Mouse (Mus musculus): Measurements from ENCODE around the gene Orc3. TPM values are rescaled to one million over a fixed set of nuclear protein-coding genes. Genes with fewer than 3 reads are reported as not detected.

The Orc3 gene
- polyA plus RNA-seq, 1 experiment from 2014 or later: 102 TPM

Other genes starting within 250 kb of the Orc3 start
- 82.1 and 97.2 TPM in 2 replicates for gene Akirin2, start 64.0 kb downstream of the Orc3 start, polyA plus RNA-seq (2014; fragmentation: Nextera tagmentation; extraction: Ambion mirVana)
- gene Rars2, start within 50 bp of the Orc3 start, polyA plus RNA-seq (2014; fragmentation: Nextera tagmentation; extraction: Ambion mirVana): 54.8 and 59.4 TPM in 2 replicates
- 51.4 and 55.5 TPM in 2 replicates for gene Slc35a1, start 72.5 kb upstream of the Orc3 start, polyA plus RNA-seq (2014; fragmentation: Nextera tagmentation; extraction: Ambion mirVana)
- gene Cfap206, start 115.3 kb upstream of the Orc3 start, polyA plus RNA-seq (2014; fragmentation: Nextera tagmentation; extraction: Ambion mirVana): 2.0 and 2.3 TPM in 2 replicates
- not detected in 2 replicates for gene Gm136, start 141.3 kb upstream of the Orc3 start, polyA plus RNA-seq (2014; fragmentation: Nextera tagmentation; extraction: Ambion mirVana)
- 56.6 and 56.8 TPM in 2 replicates for gene Smim8, start 163.5 kb upstream of the Orc3 start, polyA plus RNA-seq (2014; fragmentation: Nextera tagmentation; extraction: Ambion mirVana)